Mouse (Mus musculus) spleen, postnatal 0 days (tissue): ENCODE results near the gene Slc6a20b. TPM values are rescaled to one million over a fixed set of nuclear protein-coding genes. Genes with fewer than 3 reads are reported as not detected.

Experiments
- polyA plus RNA-seq: library from polyadenylated mRNA; unstranded; fragments of >200 nt; fragmentation: Nextera tagmentation; extraction: Ambion mirVana; gene quantifications from 2 replicates; pipeline ENCODE4 v1.2.1, GENCODE M21; 2015

Gene Slc6a20b
- 0.23 and 0.25 TPM in 2 replicates for polyA plus RNA-seq

GRCm38 (mm10) chr9:123632281-123632680, at the start of gene Slc6a20b:
TSS of gene Slc6a20b (minus strand) at chr9:123632565.

GRCm38 (mm10) chr9:123678327-123679105, 46.2 kb upstream of the Slc6a20b start, which contains the start of the genes Ccr9 and Slc6a20a:
TSS of gene Ccr9 (plus strand) at chr9:123678439.
TSS of gene Slc6a20a (minus strand) at chr9:123678885.

Other genes with a start within 250 kb of the Slc6a20b start
- gene Limd1, start 153.9 kb downstream of the Slc6a20b start, polyA plus RNA-seq = 25.5 and 26.7 TPM in 2 replicates
- 19.8 and 22.6 TPM in 2 replicates for gene Sacm1l, start 102.8 kb downstream of the Slc6a20b start, polyA plus RNA-seq
- 1.0 and 1.1 TPM in 2 replicates for gene Ccr9, start 45.9 kb upstream of the Slc6a20b start, polyA plus RNA-seq
- 9.1 and 9.6 TPM in 2 replicates for gene Slc6a20a, start 46.3 kb upstream of the Slc6a20b start, polyA plus RNA-seq
- gene Lztfl1, start 85.1 kb upstream of the Slc6a20b start, polyA plus RNA-seq = 31.8 and 33.1 TPM in 2 replicates
- 0.99 and 2.0 TPM in 2 replicates for gene Cxcr6, start 173.9 kb upstream of the Slc6a20b start, polyA plus RNA-seq
- 6.9 and 7.6 TPM in 2 replicates for gene Fyco1, start 219.3 kb upstream of the Slc6a20b start, polyA plus RNA-seq
- gene Xcr1, start 229.5 kb upstream of the Slc6a20b start, polyA plus RNA-seq = 0.12 and 0.16 TPM in 2 replicates